Mouse (Mus musculus) CH12.LX (cell line): ENCODE results near the gene Pak4. TPM values are rescaled to one million over a fixed set of nuclear protein-coding genes. Genes with fewer than 3 reads are reported as not detected.

ENCODE experiments used
- DNase-seq: peaks from one replicate; pipeline ENCODE4 v3.0.0-alpha.2; 2013; ENCODE audit errors: extremely low read depth
- H3K27ac ChIP-seq: 2 replicates; pipeline ENCODE4 v1.5.1; 2012; ENCODE audit warnings: low read depth, mild to moderate bottlenecking, control low read depth, moderate library complexity; ENCODE audit not compliant: insufficient read depth
- H3K27me3 ChIP-seq: replicated peaks from 2 replicates; pipeline ENCODE3; 2012; ENCODE audit warnings: inconsistent platforms
- H3K36me3 ChIP-seq, 2 experiments: replicated peaks in 1 of 2; 2 replicates each; pipeline versions ENCODE3 to v1.6.1; 2012; ENCODE audit warnings: inconsistent platforms in 1 of 2, low read length in 1 of 2, mild to moderate bottlenecking in 1 of 2, mixed read lengths in 1 of 2, moderate library complexity in 1 of 2; ENCODE audit not compliant: control insufficient read depth in 1 of 2, insufficient read depth in 1 of 2
- H3K4me1 ChIP-seq, 2 experiments: 2 replicates each; pipeline ENCODE4 v1.6.1; 2012; ENCODE audit warnings: inconsistent platforms in 1 of 2, moderate library complexity in 1 of 2; ENCODE audit not compliant: insufficient read depth in 2 of 2, control insufficient read depth in 1 of 2
- H3K4me2 ChIP-seq: 2 replicates; pipeline ENCODE4 v1.6.1; 2012; ENCODE audit warnings: low read depth, mild to moderate bottlenecking, control low read depth; ENCODE audit not compliant: poor library complexity, insufficient read depth, severe bottlenecking
- H3K4me3 ChIP-seq, 3 experiments: fragments of 150-350 bp in 1 of 3; sonication (generic) in 1 of 3; replicated peaks in 1 of 3; 2 replicates each; pipeline versions ENCODE3 to v1.5.1; 2011 to 2012; ENCODE audit warnings: low read depth in 2 of 3, low read length in 2 of 3, mild to moderate bottlenecking in 2 of 3, moderate library complexity in 2 of 3, control low read depth in 1 of 3, improper control_type of control experiment in 1 of 3, inconsistent platforms in 1 of 3, mixed read lengths in 1 of 3; ENCODE audit not compliant: poor library complexity in 1 of 3
- H3K79me2 ChIP-seq: replicated peaks from 2 replicates; pipeline ENCODE4 v1.6.1; 2012; ENCODE audit warnings: mild to moderate bottlenecking, moderate library complexity; ENCODE audit not compliant: control insufficient read depth, poor library complexity, insufficient read depth, severe bottlenecking; ENCODE audit errors: extremely low read depth
- H3K9ac ChIP-seq: 2 replicates; pipeline ENCODE4 v1.6.1; 2012; ENCODE audit warnings: low read depth, mild to moderate bottlenecking, control low read depth, moderate library complexity; ENCODE audit not compliant: insufficient read depth
- H3K9me3 ChIP-seq: replicated peaks from 2 replicates; pipeline ENCODE3; 2012; ENCODE audit warnings: low read length, inconsistent platforms, mixed read lengths
- BHLHE40 ChIP-seq: IDR thresholded peaks from 2 replicates; pipeline ENCODE4 v1.6.1; 2011; ENCODE audit warnings: mild to moderate bottlenecking, low read depth, low read length, improper control_type of control experiment
- CHD1 ChIP-seq: IDR thresholded peaks from 2 replicates; pipeline ENCODE4 v1.6.1; 2012; ENCODE audit warnings: low read depth, low read length, improper control_type of control experiment, inconsistent platforms
- CHD2 ChIP-seq: IDR thresholded peaks from 2 replicates; pipeline ENCODE4 v1.6.1; 2011; ENCODE audit warnings: low read length, improper control_type of control experiment
- CTCF ChIP-seq, 2 experiments: IDR thresholded peaks in 1 of 2; conservative IDR thresholded peaks in 1 of 2; 2 replicates each; pipeline ENCODE4 v1.5.1; 2011 to 2012; ENCODE audit warnings: low read depth in 2 of 2, low read length in 2 of 2, improper control_type of control experiment in 1 of 2, inconsistent platforms in 1 of 2, mild to moderate bottlenecking in 1 of 2, moderate library complexity in 1 of 2
- E2F4 ChIP-seq: IDR thresholded peaks from 2 replicates; pipeline ENCODE4 v1.6.1; 2011; ENCODE audit warnings: low read depth, low read length, improper control_type of control experiment; ENCODE audit not compliant: insufficient replicate concordance
- ELF1 ChIP-seq: IDR thresholded peaks from 2 replicates; pipeline ENCODE4 v1.6.1; 2014; ENCODE audit warnings: low read depth, mild to moderate bottlenecking, inconsistent platforms, low read length, improper control_type of control experiment
- ETS1 ChIP-seq: conservative IDR thresholded peaks from 2 replicates; pipeline ENCODE4 v1.6.1; 2012; ENCODE audit warnings: low read depth, mild to moderate bottlenecking, inconsistent platforms, low read length, improper control_type of control experiment, moderate library complexity
- IRF4 ChIP-seq: IDR thresholded peaks from 2 replicates; pipeline ENCODE4 v1.6.1; 2014; ENCODE audit warnings: low read depth, mild to moderate bottlenecking, inconsistent platforms, low read length, improper control_type of control experiment
- MAFK ChIP-seq: IDR thresholded peaks from 2 replicates; pipeline ENCODE4 v1.6.1; 2011; ENCODE audit warnings: low read length, improper control_type of control experiment; ENCODE audit not compliant: insufficient replicate concordance
- MXI1 ChIP-seq: IDR thresholded peaks from 2 replicates; pipeline ENCODE4 v1.6.1; 2011; ENCODE audit warnings: mild to moderate bottlenecking, low read depth, low read length, improper control_type of control experiment
- NRF1 ChIP-seq: IDR thresholded peaks from 2 replicates; pipeline ENCODE4 v1.6.1; 2014; ENCODE audit warnings: low read depth, mild to moderate bottlenecking, inconsistent platforms, low read length, improper control_type of control experiment, moderate library complexity
- PAX5 ChIP-seq: IDR thresholded peaks from 2 replicates; pipeline ENCODE4 v1.6.1; 2012; ENCODE audit warnings: low read length, inconsistent platforms, mixed read lengths
- POLR2A ChIP-seq: IDR thresholded peaks from 2 replicates; pipeline ENCODE4 v1.6.1; 2011; ENCODE audit warnings: low read depth, mild to moderate bottlenecking, improper control_type of control experiment, low read length
- POLR2AphosphoS2 ChIP-seq: IDR thresholded peaks from 2 replicates; pipeline ENCODE4 v1.6.1; 2011; ENCODE audit warnings: low read depth, low read length, improper control_type of control experiment
- RCOR1 ChIP-seq: conservative IDR thresholded peaks from 2 replicates; pipeline ENCODE4 v1.6.1; 2012; ENCODE audit warnings: low read depth, mild to moderate bottlenecking, inconsistent platforms, low read length, improper control_type of control experiment
- SMC3 ChIP-seq: IDR thresholded peaks from 2 replicates; pipeline ENCODE4 v1.6.1; 2011; ENCODE audit warnings: low read depth, low read length, improper control_type of control experiment
- TCF12 ChIP-seq: IDR thresholded peaks from 2 replicates; pipeline ENCODE4 v1.6.1; 2014; ENCODE audit warnings: low read depth, mild to moderate bottlenecking, inconsistent platforms, low read length, improper control_type of control experiment
- USF2 ChIP-seq: conservative IDR thresholded peaks from 2 replicates; pipeline ENCODE4 v1.6.1; 2011; ENCODE audit warnings: low read depth, low read length, improper control_type of control experiment
- ZMIZ1 ChIP-seq: IDR thresholded peaks from 2 replicates; pipeline ENCODE4 v1.6.1; 2012; ENCODE audit warnings: low read depth, mild to moderate bottlenecking, inconsistent platforms, low read length, improper control_type of control experiment
- ZNF384 ChIP-seq: IDR thresholded peaks from 2 replicates; pipeline ENCODE4 v1.6.1; 2012; ENCODE audit warnings: low read depth, low read length, improper control_type of control experiment, inconsistent platforms
- dilution Hi-C: fragments of 300-500 bp; cut with MboI; formaldehyde crosslinking; loops from 2 replicates; pipeline ENCODE4 v1.14.3; 2020; ENCODE audit warnings: low sequenced_read_pairs; ENCODE audit not compliant: extremely low pct_unique_long_range_greater_than_20kb, extremely low pct_ligation_motif_present
- in situ Hi-C: fragments of 300-500 bp; cut with MboI; formaldehyde crosslinking; loops from 3 replicates; pipeline ENCODE4 v1.14.3; 2019; ENCODE audit warnings: low sequenced_read_pairs, low pct_ligation_motif_present, low pct_unique_long_range_greater_than_20kb, mixed read lengths
- polyA plus RNA-seq: library from polyadenylated mRNA; unstranded; fragments of >175 nt; gene quantifications from 2 replicates; pipeline ENCODE4 v1.2.1, GENCODE M21; 2012; ENCODE audit warnings: low read depth; ENCODE audit not compliant: insufficient read length
- total RNA-seq, 2 experiments: library from RNA; depleted of rRNA; stranded (reverse); fragments of 300-350 nt in 1 of 2; fragments of >200 nt in 1 of 2; gene quantifications; 2 replicates each; pipeline ENCODE4 v1.2.3; 2012 to 2014

Pak4 gene
- total and polyA plus RNA-seq, 3 experiments = 7.5 to 11.2 (median 8.3) TPM

- peaks cover 42 to 61% of the 10 kb centered on the region in 2 experiments for H3K36me3 ChIP-seq
- H3K4me3 ChIP-seq = no peak overlapping the region
- H3K27me3 ChIP-seq = no peaks in the 10 kb centered on the region
- TF ChIP-seq CHD1 (no peak), PAX5 (no peak), SMC3 (no peak), CHD2 (no peak), ZMIZ1 (no peak), ZNF384 (no peak), CTCF (conservative IDR thresholded peaks at IDR 0.05 in 1 of 2, IDR thresholded peaks at IDR 0.05 in 1 of 2; ENCODE audit: low read depth in 2 of 2, low read length in 2 of 2) (no peak), BHLHE40 (no peak), NRF1 (no peak), MXI1 (no peak), TCF12 (no peak), IRF4 (no peak), MAFK (no peak), E2F4 (no peak), RCOR1 (no peak), USF2 (no peak), POLR2AphosphoS2 (no peak), ETS1 (no peak), POLR2A (no peak), ELF1 (no peak)
- H3K27ac ChIP-seq = no peak overlapping the region
- DNase-seq = no peak
- H3K79me2 ChIP-seq = no peaks in the 10 kb centered on the region
- in situ Hi-C loops = loop anchor here (5.0 kb wide), 1 partner anchor 34 kb away; no protein-coding TSS in a partner anchor
- dilution Hi-C loops = no loop called here
- H3K9me3 ChIP-seq = no peaks in the 10 kb centered on the region
- H3K9ac ChIP-seq = no peak overlapping the region
- no peak overlapping the region for H3K4me2 ChIP-seq
- peaks cover 0 to 26% of the 10 kb centered on the region in 2 experiments; a peak in 2 of 4 replicates for H3K4me1 ChIP-seq
These were observed 39.5 kb downstream of the Pak4 start for GRCm38 (mm10) chr7:28558486-28558885.

- Histone ChIP-seq H3K27ac (no peak overlapping the region), H3K79me2 (no peaks in the 10 kb centered on the region), H3K4me3 (no peak overlapping the region), H3K4me1 (peaks cover 0 to 26% of the 10 kb centered on the region in 2 experiments; a peak in 2 of 4 replicates), H3K27me3 (no peaks in the 10 kb centered on the region), H3K9ac (no peak overlapping the region), H3K9me3 (peaks cover 4% of the 10 kb centered on the region), H3K36me3 (peaks cover 35 to 53% of the 10 kb centered on the region in 2 experiments), H3K4me2 (no peak overlapping the region)
- dilution Hi-C loops = no loop called here
- TF ChIP-seq ZNF384 = no peak
- TF ChIP-seq MXI1 = no peak
- TF ChIP-seq TCF12 = 0 out of 2 replicates have a peak, but pooled peaks have one; percentile 17
- peak; percentile 22 for DNase-seq
- in situ Hi-C loops = loop anchor here (5.0 kb wide), 1 partner anchor 35 kb away; no protein-coding TSS in a partner anchor
These were observed 40.3 kb downstream of the Pak4 start for GRCm38 (mm10) chr7:28557708-28558107.
